Mouse (Mus musculus) ZHBTc4 (cell line): ENCODE results near the gene Ppp4r1.

ENCODE experiments used
- DNase-seq: peaks from one replicate; pipeline ENCODE4 v3.0.0-alpha.2; 2011; ENCODE audit warnings: low read depth, low spot score

The Ppp4r1 gene

DNA sequence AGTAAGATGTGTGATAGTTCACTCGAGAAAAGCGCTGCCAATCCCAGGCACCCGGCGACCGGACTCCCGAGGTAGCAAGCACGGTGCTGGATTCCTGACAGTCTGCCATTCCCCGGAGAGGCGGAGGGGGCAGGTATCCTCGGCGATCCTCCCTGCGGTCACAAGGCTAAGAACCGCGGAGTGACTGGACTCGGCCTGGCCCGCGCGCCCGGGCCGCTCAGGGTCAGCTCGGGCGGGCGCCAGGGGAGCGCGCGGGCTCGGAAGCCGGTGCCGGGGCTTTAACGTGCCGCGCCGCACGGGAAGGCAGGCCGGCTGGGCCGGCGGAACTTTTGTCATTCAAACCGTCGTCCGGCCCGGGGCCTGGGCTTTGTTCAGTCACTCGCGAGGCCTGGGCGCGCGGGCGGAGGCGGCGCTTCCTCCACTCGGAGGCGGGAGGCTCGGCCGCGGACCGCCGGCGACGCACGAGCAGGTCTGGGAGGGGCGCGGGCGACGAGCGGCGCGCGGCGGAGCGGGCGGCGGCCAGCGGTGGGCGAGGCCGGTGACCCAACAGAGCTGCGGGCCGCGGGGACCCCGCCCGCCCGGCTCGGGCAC, at the start of gene Ppp4r1:
Ppp4r1 (plus strand) TSS at position 23 of the 591 bp plus-strand sequence.
- DNase-seq, result peak; percentile 85

DNA sequence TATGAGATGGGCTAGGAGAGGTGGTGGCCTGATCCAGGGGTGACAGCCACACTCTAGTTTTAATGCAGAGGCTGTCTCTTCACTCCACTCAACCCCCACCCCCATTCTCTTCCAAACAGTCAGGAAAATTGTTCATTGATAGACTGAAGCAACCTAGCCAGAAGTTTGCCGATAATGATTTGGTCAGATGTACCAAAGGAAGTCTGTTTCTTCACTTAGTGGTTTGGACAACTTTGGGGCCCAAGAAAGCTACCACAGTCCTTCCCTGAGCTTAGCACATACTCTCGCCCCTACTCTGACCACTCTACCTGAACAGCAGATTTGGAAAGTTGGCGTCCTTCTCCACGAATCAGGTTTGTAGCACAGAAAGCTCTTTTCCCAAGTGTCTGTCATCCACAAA, 49.7 kb upstream of the Ppp4r1 start:
- DNase-seq, result no peak

DNA sequence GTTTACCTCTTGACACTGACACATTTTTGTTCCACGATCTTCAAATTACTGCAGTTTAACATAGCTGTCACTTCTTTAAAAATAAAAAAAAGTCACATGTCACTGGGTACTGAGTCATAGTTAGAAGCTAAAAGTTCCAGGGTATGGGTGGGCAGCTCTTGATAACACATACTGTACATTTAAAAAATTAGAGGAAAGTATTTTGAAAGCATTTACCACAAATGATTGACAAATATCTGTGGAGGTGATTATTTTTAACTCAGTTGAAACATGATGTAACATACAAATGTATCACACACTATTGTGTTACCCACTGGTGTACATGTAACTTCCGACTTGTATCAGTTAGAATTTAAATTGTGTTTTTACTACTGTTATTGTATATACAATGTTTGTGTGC, 47.3 kb upstream of the Ppp4r1 start:
- no peak for DNase-seq

GRCm38 (mm10) chr17:65737175-65737574, 45.2 kb upstream of the Ppp4r1 start:
- DNase-seq, result no peak

DNA sequence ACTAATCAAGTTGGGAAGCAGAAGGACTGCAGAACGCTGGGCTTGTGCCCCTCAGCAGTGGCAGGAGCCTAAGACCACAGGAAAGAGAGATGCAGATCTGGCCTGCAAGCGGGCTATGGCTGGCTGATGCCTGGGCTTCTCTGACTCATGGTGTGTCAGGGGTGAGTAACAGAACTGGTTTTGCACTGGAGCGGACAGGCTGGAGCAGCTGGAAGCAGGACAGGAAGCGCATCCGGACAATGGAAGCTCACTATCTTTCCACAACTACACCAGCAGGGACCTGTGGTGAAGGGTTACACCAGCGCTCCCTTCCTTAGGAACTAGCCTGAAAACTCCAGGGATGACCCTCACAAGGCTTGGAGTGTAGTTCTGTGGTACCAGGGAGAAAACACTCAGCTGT, 44.8 kb upstream of the Ppp4r1 start:
- peak; percentile 58 for DNase-seq

DNA sequence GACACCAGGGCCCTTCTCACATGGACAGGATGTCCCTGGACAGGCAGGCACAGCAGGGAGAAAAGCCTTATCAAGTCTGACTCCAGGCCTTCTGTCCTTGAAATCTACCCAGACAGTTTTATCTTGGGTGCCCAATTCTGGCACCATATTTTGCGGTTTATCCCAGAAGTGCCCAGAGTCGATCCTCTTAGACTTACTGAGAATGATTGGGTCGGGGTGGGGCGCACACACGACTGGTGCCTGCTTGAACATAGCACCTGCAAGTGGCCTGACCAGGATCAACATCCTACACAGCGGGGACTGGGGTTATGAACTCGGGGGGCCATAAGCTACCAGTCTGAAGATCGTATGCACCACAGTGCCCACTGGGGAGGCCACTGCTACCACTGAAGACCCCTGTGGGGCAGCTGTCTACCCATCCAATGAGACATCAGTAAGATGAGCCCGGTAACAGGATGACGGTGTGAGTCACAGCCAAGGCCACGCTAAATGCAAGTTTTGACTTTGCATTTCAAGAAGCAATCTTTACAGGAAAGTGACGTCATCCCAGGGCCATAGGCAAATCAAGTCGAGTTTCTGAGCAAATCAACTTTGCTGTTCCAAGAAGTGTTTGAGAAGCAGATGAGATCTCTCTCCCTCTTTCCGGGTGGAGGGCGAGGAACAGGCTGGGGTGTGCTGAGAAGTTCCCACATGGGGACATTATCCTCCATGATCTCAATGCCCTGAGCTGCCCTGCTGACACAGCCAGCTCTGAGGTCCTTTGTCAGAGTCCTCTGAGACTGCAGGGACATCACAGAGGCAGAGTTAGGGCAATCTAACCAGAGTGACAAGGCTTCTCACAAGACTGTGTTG, 42.3 kb upstream of the Ppp4r1 start:
- DNase-seq, result no peak

DNA sequence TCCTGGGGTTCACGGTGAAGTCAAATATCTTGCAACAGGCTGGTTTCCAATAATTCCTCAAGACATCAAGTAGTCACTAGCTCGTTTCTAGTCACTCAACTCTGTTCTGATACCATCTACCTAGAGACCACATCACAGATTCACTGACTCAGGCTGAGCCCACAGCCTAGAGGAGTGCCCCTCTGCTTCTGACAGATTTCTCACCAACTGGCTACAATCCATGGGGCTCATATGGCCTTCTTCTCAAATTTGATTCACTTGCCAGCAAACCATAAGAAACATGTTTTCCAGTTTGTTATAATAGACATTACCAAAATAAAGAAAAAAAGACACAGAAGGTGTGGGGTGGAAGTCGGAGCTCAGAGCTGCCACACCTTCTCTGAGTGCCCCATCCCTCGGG, 40.8 kb upstream of the Ppp4r1 start:
- DNase-seq, result no peak

DNA sequence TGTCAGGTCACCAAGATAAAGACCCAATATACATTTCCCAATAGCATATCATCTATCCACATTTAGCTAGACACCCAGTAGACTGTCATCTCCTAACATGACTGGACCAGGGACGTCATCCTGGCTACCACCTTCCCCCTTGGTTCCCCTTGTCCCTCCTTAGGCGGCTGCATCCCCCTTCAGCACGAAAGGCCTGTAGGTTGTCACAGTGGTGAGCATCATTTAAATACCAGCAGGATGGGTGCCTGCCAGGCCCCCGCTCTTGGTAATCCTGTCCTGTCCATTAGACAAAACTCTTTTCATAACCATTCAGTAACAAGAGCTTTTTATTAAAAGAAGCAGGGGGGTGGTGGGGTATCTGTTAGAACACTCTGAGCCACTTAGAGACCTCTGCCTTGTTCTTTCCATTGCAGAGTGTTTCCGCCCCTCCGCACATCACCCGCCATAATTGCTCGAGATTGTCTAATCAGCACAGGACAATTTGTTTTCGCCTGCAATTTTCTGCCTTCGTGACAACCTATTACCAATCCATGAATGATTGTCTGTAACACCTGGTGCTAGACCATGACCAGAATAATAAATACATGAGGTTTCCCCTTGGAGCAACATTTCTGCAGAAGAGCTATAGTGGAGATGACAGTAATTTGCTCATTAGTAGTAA, 40.0 kb upstream of the Ppp4r1 start:
- no peak for DNase-seq

DNA sequence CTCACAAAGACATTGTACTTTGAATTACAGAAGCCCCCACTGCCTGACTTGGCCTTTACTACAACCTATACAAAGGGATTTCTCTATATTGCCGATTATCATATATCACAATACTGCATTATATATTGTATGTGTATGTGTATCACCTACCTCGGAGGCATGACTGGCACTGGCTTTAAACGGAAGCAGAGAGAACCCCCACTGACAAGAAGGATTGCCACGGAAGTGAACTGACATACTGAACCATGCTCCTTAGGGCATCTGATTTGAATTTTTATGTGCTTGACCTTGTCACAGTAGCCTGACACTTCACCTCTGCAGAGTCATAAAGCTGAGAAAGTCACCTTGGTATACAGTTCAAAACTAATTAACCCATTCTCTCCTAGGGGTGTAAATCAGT, 39.4 kb upstream of the Ppp4r1 start:
- no peak for DNase-seq

- DNase-seq, result peak; percentile 44
Observed at GRCm38 (mm10) chr17:65743664-65744330, 38.6 kb upstream of the Ppp4r1 start.

GRCm38 (mm10) chr17:65746314-65746713, 36.1 kb upstream of the Ppp4r1 start:
- no peak for DNase-seq

- DNase-seq, result no peak
Observed at GRCm38 (mm10) chr17:65748997-65749396, 33.4 kb upstream of the Ppp4r1 start.

DNA sequence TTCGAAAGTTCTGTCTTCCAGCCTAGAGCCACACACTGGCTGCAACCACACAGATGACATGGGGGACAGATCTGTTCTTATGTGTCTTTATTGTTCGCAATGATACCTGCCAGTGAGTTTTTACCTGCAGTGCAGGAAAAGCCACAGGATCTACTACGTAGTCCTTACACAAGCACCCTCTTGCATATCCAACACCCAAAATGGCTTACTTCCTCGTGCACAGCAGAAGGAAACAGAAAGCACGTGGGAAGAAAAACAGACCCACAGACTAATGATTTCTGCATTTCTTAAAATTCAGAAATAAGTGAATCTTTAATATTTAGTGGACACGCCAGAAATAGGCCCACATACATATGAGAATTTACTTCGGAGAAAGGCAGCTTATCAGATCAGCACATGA, 32.6 kb upstream of the Ppp4r1 start:
- no peak for DNase-seq

GRCm38 (mm10) chr17:65750301-65750700, 32.1 kb upstream of the Ppp4r1 start:
- peak; percentile 75 for DNase-seq

DNA sequence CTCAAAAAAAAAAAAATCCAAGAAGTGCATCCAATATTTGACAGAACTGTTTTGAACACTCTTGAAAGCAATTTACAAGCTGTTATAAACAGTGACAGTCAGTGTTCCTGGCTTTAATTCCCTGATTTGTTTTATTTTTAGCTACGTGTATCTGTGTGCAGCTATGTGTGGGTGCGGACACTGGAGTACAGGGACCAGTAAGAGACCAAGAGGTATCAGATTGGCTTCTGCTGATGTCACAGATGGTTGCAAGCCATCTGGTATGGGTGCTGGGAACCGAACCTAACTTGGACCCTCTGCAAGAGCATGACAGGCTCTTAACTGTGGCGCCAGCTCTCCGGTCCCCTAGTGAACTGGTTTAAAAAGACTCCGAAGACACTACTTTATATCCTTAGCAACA, 29.2 kb upstream of the Ppp4r1 start:
- DNase-seq, result no peak

- no peak for DNase-seq
Observed at GRCm38 (mm10) chr17:65755857-65756256, 26.5 kb upstream of the Ppp4r1 start.

DNA sequence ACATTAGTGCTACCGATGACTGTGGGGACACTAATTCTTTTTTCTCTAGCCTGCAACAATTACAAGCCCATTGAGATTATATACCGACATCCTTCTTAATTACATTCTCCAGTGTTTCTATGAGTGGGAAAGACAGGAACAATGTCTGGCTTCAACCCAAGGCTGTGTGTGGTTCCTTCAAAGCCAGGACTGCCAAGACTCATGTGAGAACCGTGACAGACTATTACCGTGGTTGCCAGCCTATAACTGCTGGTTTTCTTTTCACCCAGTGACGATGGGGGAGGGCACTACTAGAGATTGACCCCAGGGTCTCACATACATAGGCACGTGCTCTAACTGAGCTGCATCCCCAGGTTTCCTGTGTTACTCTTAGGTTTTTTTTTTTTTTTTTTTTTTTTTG, 25.2 kb upstream of the Ppp4r1 start:
- DNase-seq, result no peak

- no peak for DNase-seq
Observed at GRCm38 (mm10) chr17:65763221-65763620, 19.2 kb upstream of the Ppp4r1 start.

- no peak for DNase-seq
Observed at GRCm38 (mm10) chr17:65768486-65768885, 13.9 kb upstream of the Ppp4r1 start.

- no peak for DNase-seq
Observed at GRCm38 (mm10) chr17:65770982-65771915, 11.1 kb upstream of the Ppp4r1 start.
